Mouse (Mus musculus) CD4-positive, CD25-positive, alpha-beta regulatory T cell, adult 2 months (primary cell): ENCODE results near the gene Bex3.

Source experiments
- DNase-seq: peaks from one replicate; pipeline ENCODE4 v3.0.0-alpha.2; 2012; ENCODE audit warnings: low read depth, low spot score

Bex3 gene

DNA sequence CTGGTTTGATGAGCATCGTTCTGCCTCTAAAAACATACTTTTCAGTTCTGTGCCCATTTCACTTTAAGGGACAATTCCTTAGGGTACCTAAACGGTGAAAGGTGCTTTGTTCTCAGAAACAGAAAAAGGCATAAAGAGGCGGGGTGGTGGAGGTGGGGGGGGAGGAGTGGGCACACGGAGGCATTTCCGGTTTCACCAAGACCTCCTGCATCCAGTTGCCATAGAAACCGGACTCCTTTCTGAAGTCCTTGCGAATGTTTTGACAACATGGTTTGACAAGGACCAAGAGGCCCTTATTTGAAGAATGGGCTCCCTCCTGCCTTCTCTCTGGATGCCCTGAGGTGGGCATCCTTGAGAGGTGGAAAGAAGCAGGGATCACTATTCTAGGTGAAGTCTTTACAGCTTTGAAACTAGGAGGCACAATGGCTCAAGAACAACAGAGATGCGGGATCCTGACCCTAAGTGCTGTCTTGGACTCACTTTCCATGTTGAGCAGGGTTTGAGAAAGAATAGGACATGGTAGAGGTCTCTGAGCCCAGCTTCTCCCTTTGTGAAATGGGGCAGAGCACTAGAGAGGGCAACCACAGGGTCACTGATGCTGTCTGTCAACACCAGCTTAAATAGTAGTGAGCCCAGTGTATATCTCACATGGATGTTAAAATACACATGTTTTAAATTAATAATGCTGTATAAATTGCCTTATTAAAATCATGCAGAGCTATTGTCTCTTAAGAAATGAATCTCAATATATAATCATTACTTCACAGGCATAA lies 43.9 kb downstream of the Bex3 start:
- DNase-seq, result no peak

- DNase-seq, result no peak
These were observed 49.9 kb downstream of the Bex3 start for GRCm38 (mm10) chrX:136319953-136320352.
